In the genomic region with DNA sequence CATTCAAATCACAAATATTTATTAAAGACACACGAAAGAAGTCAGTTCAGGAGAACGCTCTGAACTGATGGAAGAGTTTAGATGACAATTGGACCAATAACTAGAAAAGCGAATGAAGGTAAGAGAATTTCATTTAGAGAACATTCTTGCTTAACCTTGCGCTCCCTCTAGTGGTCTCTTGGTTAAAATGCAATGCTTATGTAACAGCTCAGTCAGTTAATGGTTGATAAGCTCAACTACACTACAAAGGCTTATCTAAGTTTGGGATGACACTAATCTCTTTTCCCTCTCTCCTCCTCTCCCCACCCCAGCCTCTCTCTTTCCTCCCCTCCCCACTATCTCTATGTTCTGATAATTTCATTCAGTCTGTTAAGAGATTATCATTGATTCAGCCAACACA, we compare ENCODE assay signal across 8 mouse cellular contexts. TPM values are rescaled to one million over a fixed set of nuclear protein-coding genes. Genes with fewer than 3 reads are reported as not detected.
A peak's percentile ranks its signal among the peaks of the same experiment; 100 is the strongest.
DNase-seq lines count a peak whose midpoint lies in the region; ATAC-seq lines count a peak whose summit lies in the region.

No protein-coding gene starts in this region.

- H3K9me3 ChIP-seq in kidney, embryonic 14.5 days (ENCODE audit: control insufficient read depth, low read length): no peaks in the 10 kb centered on the region
- no peaks in the 10 kb centered on the region for H3K9me3 ChIP-seq in embryonic facial prominence, embryonic 14.5 days (ENCODE audit: control insufficient read depth, low read length)

- 34% methylated on average over 4 of the region's 4 CpGs for WGBS in kidney, embryonic 14.5 days
- WGBS in embryonic facial prominence, embryonic 14.5 days: 30% methylated on average over 4 of the region's 4 CpGs

- H3K9ac ChIP-seq in kidney, embryonic 14.5 days (ENCODE audit: low read depth, low read length): no peak overlapping the region
- no peak overlapping the region for H3K9ac ChIP-seq in embryonic facial prominence, embryonic 14.5 days (ENCODE audit: low read depth, low read length)

- H3K36me3 ChIP-seq in kidney, embryonic 14.5 days (ENCODE audit: control insufficient read depth, insufficient read depth, low read length): no peaks in the 10 kb centered on the region
- H3K36me3 ChIP-seq in embryonic facial prominence, embryonic 14.5 days (ENCODE audit: control insufficient read depth, insufficient read depth, low read length): no peaks in the 10 kb centered on the region; the same call in 1 of the 2 replicates

- ATAC-seq in kidney, embryonic 14.5 days (ENCODE audit: low FRiP score, low TSS enrichment): no peak
- ATAC-seq in embryonic facial prominence, embryonic 14.5 days (ENCODE audit: low read depth): no peak

- H3K4me1 ChIP-seq in kidney, embryonic 14.5 days (ENCODE audit: control insufficient read depth, insufficient read depth, low read length): no peaks in the 10 kb centered on the region
- H3K4me1 ChIP-seq in embryonic facial prominence, embryonic 14.5 days (ENCODE audit: control insufficient read depth, insufficient read depth, low read length): no peaks in the 10 kb centered on the region

- no peaks in the 10 kb centered on the region for H3K27me3 ChIP-seq in kidney, embryonic 14.5 days (ENCODE audit: control insufficient read depth, insufficient read depth, low read length)
- H3K27me3 ChIP-seq in embryonic facial prominence, embryonic 14.5 days (replicated peaks; ENCODE audit: control insufficient read depth, insufficient read depth, low read length): peaks cover 4% of the 10 kb centered on the region

- peak; percentile 10 for DNase-seq in adrenal gland, postnatal 14 days
- no peak for DNase-seq in adrenal gland, adult 8-10 months
- DNase-seq in kidney, postnatal 10 days: peak; percentile 27
- DNase-seq in MEL-GATA-1-ER (ENCODE audit: extremely low read depth, low read depth): peak; percentile 66
- DNase-seq in embryonic facial prominence, embryonic 14.5 days (ENCODE audit: low spot score): peak; percentile 60
- DNase-seq in retina, embryonic 14.5 days (ENCODE audit: low spot score): peak; percentile 76
- no peak for DNase-seq in ovary, postnatal 10 days (ENCODE audit: low spot score)

- H3K4me2 ChIP-seq in kidney, embryonic 14.5 days (replicated peaks; ENCODE audit: low read depth, low read length): no peak overlapping the region
- no peak overlapping the region for H3K4me2 ChIP-seq in embryonic facial prominence, embryonic 14.5 days (ENCODE audit: low read depth, low read length)

- no peak overlapping the region for H3K4me3 ChIP-seq in kidney, embryonic 14.5 days (ENCODE audit: low read length)
- H3K4me3 ChIP-seq in embryonic facial prominence, embryonic 14.5 days (ENCODE audit: low read depth, low read length): no peak overlapping the region

- H3K27ac ChIP-seq in kidney, embryonic 14.5 days (ENCODE audit: low read depth, low read length): no peak overlapping the region
- H3K27ac ChIP-seq in embryonic facial prominence, embryonic 14.5 days (replicated peaks; ENCODE audit: low read depth, low read length): no peak overlapping the region

RNA-seq across cellular contexts. Expression of a gene that starts 26.2 kb away (rescaled TPM):
- total RNA-seq in adrenal gland, postnatal 14 days (2021): 8.7 and 10.0 TPM in 2 replicates
- 10 to 100 TPM in 3 of 4 experiments, 1 to 10 TPM in 1; 8.0 to 16.4 (median 13.4) TPM for total RNA-seq in adrenal gland, adult 8-10 months (2022)
- 3.2 and 4.3 TPM in 2 replicates for polyA plus RNA-seq in kidney, embryonic 14.5 days (2014; fragmentation: Nextera tagmentation; extraction: Ambion mirVana)
- 3.0 and 4.2 TPM in 2 replicates for polyA plus RNA-seq in embryonic facial prominence, embryonic 14.5 days (2014; fragmentation: Nextera tagmentation; extraction: Ambion mirVana)

Comparison
In these comparisons a context has a peak if more than half of its experiments do, and no peak if none do; other contexts are left out.
1. DNase-seq: peak in adrenal gland, postnatal 14 days (single experiment), kidney, postnatal 10 days (single experiment), MEL-GATA-1-ER (single experiment), embryonic facial prominence, embryonic 14.5 days (single experiment) and retina, embryonic 14.5 days (single experiment); none in adrenal gland, adult 8-10 months (single experiment) and ovary, postnatal 10 days (single experiment).